8 mouse cellular contexts compared by ENCODE assay signal in the genomic region with DNA sequence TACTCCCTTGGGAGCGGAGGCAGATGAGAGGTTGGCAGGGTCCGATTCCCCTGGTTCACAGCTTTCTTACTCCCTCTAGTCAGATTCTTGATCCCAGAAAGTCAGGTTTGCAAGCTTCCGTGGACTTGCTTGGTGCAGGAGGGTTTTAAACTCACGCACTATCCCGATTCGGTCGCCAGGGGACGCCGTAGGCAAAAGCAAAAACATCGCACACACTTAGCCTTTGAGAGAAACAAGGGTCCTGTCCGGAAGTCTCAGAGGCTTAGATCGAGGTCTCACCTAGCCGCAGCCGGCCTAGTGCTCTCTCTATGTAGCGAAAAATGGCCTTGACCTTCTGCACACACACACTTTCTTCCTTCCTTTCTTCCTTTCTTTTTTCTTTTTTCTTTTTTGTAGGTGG. TPM values are rescaled to one million over a fixed set of nuclear protein-coding genes. Genes with fewer than 3 reads are reported as not detected.
DNase-seq lines count a peak whose midpoint lies in the region; ATAC-seq and TF ChIP-seq lines count a peak whose summit lies in the region.

No protein-coding gene starts in this region.

- peaks cover 17% of the 10 kb centered on the region for H3K4me1 ChIP-seq in G1E (ENCODE audit: insufficient read depth, low read depth, low read length)

- H3K27ac ChIP-seq in left cerebral cortex, adult 2 months: no peak overlapping the region

- no peaks in the 10 kb centered on the region for H3K36me3 ChIP-seq in G1E (replicated peaks)

- peaks cover 4% of the 10 kb centered on the region for H3K9me3 ChIP-seq in G1E (replicated peaks)

- no peak for ATAC-seq in G1E (ENCODE audit: extremely low read depth, insufficient number of reproducible peaks, low FRiP score, poor library complexity, severe bottlenecking)
- ATAC-seq in monocyte, adult 5-6 weeks (replicated peaks; ENCODE audit: insufficient number of reproducible peaks, low FRiP score, low TSS enrichment, poor library complexity, severe bottlenecking): peak; percentile 42
- ATAC-seq in erythroid progenitor cell, adult 5-6 weeks (replicated peaks; ENCODE audit: low FRiP score, poor library complexity, severe bottlenecking): no peak

- intact Hi-C loops in left cerebral cortex, adult 2 months (cut with DNase I): loop anchor here (1.0 kb wide), 2 partner anchors 35 to 99 kb away; no protein-coding TSS in a partner anchor
- intact Hi-C loops in gastrocnemius, postnatal 36 days (cut with DNase I): loop anchor here (2.0 kb wide), 1 partner anchor 99 kb away; no protein-coding TSS in a partner anchor

- no peak overlapping the region for H3K4me3 ChIP-seq in left cerebral cortex, adult 2 months
- H3K4me3 ChIP-seq in G1E (ENCODE audit: low read depth, low read length): no peak overlapping the region

- TF ChIP-seq CTCF in left cerebral cortex, adult 2 months (IDR thresholded peaks at IDR 0.05): peak; percentile 81
- TF ChIP-seq CTCF in G1E (IDR thresholded peaks at IDR 0.05; ENCODE audit: low read depth, low read length): peak; percentile 68

- no peak for DNase-seq in left cerebral cortex, adult 2 months (ENCODE audit: extremely low spot score in 1 of 2, low spot score in 2 of 2)
- DNase-seq in left cerebral cortex, adult 9 months (ENCODE audit: low spot score in 2 of 2): no peak
- peak; percentile 43 for DNase-seq in G1E (ENCODE audit: low spot score)
- DNase-seq in c-Kit-positive CD71-positive TER-119-negative erythroid progenitor cells, embryonic 14.5 days (ENCODE audit: low read depth): peak; percentile 70
- peak; percentile 40 to 65 for DNase-seq in gastrocnemius, postnatal 36 days
- DNase-seq in layer of hippocampus, postnatal 14 days (ENCODE audit: low spot score in 2 of 2): peak; percentile 55 to 58

- H3K27me3 ChIP-seq in G1E (ENCODE audit: insufficient read depth, low read length): peaks cover 52% of the 10 kb centered on the region

RNA-seq across cellular contexts. Expression of a gene that starts 2.7 kb away (rescaled TPM):
- not detected for total RNA-seq in left cerebral cortex, adult 2 months (2021)
- total RNA-seq in G1E (2014; fragmentation: Nextera tagmentation): not detected in 2 replicates
- total RNA-seq in G1E (2017): not detected in 2 replicates
- polyA plus RNA-seq in G1E (2012): not detected in 2 replicates
- under 1 TPM in 1 of 2 experiments, not detected in 1; 0.15 TPM for total RNA-seq in gastrocnemius, postnatal 36 days (2021)
- under 1 TPM in 1 of 2 experiments, not detected in 1; 0.35 TPM for total RNA-seq in layer of hippocampus, postnatal 14 days (2021)
- total RNA-seq in monocyte, adult 5-6 weeks (2017): 0.29 TPM in 1 of 3 replicates, not detected in the others
- total RNA-seq in erythroid progenitor cell, adult 5-6 weeks (2015; ENCODE audit: low replicate concordance): not detected in 2 replicates
- total RNA-seq in erythroid progenitor cell, adult 5-6 weeks (2017; ENCODE audit: low replicate concordance): not detected in 2 replicates

RNA-seq across cellular contexts. Expression of a gene that starts 5.0 kb away (rescaled TPM):
- under 1 TPM in 1 of 2 experiments, not detected in 1; 0.11 TPM for total RNA-seq in left cerebral cortex, adult 2 months (2021)
- total RNA-seq in G1E (2014; fragmentation: Nextera tagmentation): not detected in 2 replicates
- not detected in 2 replicates for total RNA-seq in G1E (2017)
- polyA plus RNA-seq in G1E (2012): not detected in 2 replicates
- under 1 TPM; 0.10 TPM for total RNA-seq in gastrocnemius, postnatal 36 days (2021)
- total RNA-seq in layer of hippocampus, postnatal 14 days (2021): under 1 TPM; 0.12 to 0.21 TPM
- not detected in 3 replicates for total RNA-seq in monocyte, adult 5-6 weeks (2017)
- total RNA-seq in erythroid progenitor cell, adult 5-6 weeks (2015; ENCODE audit: low replicate concordance): not detected in 2 replicates
- total RNA-seq in erythroid progenitor cell, adult 5-6 weeks (2017; ENCODE audit: low replicate concordance): not detected in 2 replicates

RNA-seq across cellular contexts. Expression of a gene that starts 7.3 kb away (rescaled TPM):
- 100 to 1,000 TPM; 108 to 109 TPM for total RNA-seq in left cerebral cortex, adult 2 months (2021)
- total RNA-seq in G1E (2014; fragmentation: Nextera tagmentation): not detected in 2 replicates
- 0.12 and 0.33 TPM in 2 replicates for total RNA-seq in G1E (2017)
- not detected in 2 replicates for polyA plus RNA-seq in G1E (2012)
- total RNA-seq in gastrocnemius, postnatal 36 days (2021): 10 to 100 TPM; 55.9 to 77.1 TPM
- total RNA-seq in layer of hippocampus, postnatal 14 days (2021): 100 to 1,000 TPM in 1 of 2 experiments, 10 to 100 TPM in 1; 90.9 to 101 TPM
- 0.53 to 1.2 TPM (median 0.76 TPM) in 3 replicates for total RNA-seq in monocyte, adult 5-6 weeks (2017)
- 1.1 and 1.7 TPM in 2 replicates for total RNA-seq in erythroid progenitor cell, adult 5-6 weeks (2015; ENCODE audit: low replicate concordance)
- not detected in 2 replicates for total RNA-seq in erythroid progenitor cell, adult 5-6 weeks (2017; ENCODE audit: low replicate concordance)

RNA-seq across cellular contexts. Expression of a gene that starts 18.7 kb away (rescaled TPM):
- total RNA-seq in left cerebral cortex, adult 2 months (2021): 10 to 100 TPM; 37.2 to 37.6 TPM
- total RNA-seq in G1E (2014; fragmentation: Nextera tagmentation) (40.4 and 41.4 TPM in 2 replicates), G1E (2017) (56.2 and 75.9 TPM in 2 replicates)
- 132 and 166 TPM in 2 replicates for polyA plus RNA-seq in G1E (2012)
- total RNA-seq in gastrocnemius, postnatal 36 days (2021): 10 to 100 TPM; 20.8 to 24.8 TPM
- 10 to 100 TPM; 33.8 to 36.2 TPM for total RNA-seq in layer of hippocampus, postnatal 14 days (2021)
- total RNA-seq in monocyte, adult 5-6 weeks (2017): 13.9 to 34.3 TPM (median 20.5 TPM) in 3 replicates
- total RNA-seq in erythroid progenitor cell, adult 5-6 weeks (2015; ENCODE audit: low replicate concordance): 7.6 and 9.6 TPM in 2 replicates
- total RNA-seq in erythroid progenitor cell, adult 5-6 weeks (2017; ENCODE audit: low replicate concordance): 2.1 and 4.5 TPM in 2 replicates

RNA-seq across cellular contexts. Expression of a gene that starts 24.1 kb away (rescaled TPM):
- 1 to 10 TPM; 3.5 to 4.0 TPM for total RNA-seq in left cerebral cortex, adult 2 months (2021)
- total RNA-seq in G1E (2014; fragmentation: Nextera tagmentation): 6.3 and 8.0 TPM in 2 replicates
- 6.4 and 7.6 TPM in 2 replicates for total RNA-seq in G1E (2017)
- polyA plus RNA-seq in G1E (2012): 44.0 and 59.6 TPM in 2 replicates
- 1 to 10 TPM; 7.6 to 9.9 TPM for total RNA-seq in gastrocnemius, postnatal 36 days (2021)
- 1 to 10 TPM; 3.4 to 5.5 TPM for total RNA-seq in layer of hippocampus, postnatal 14 days (2021)
- total RNA-seq in monocyte, adult 5-6 weeks (2017): 25.5 to 51.2 TPM (median 32.9 TPM) in 3 replicates
- total RNA-seq in erythroid progenitor cell, adult 5-6 weeks (2015; ENCODE audit: low replicate concordance): 7.6 TPM in 1 of 2 replicates, not detected in the other
- 15.1 and 28.2 TPM in 2 replicates for total RNA-seq in erythroid progenitor cell, adult 5-6 weeks (2017; ENCODE audit: low replicate concordance)

Comparison
In these comparisons a context has a peak if more than half of its experiments do, and no peak if none do; other contexts are left out.
1. DNase-seq: peak in G1E (single experiment), c-Kit-positive CD71-positive TER-119-negative erythroid progenitor cells, embryonic 14.5 days (single experiment), gastrocnemius, postnatal 36 days (2 of 2) and layer of hippocampus, postnatal 14 days (2 of 2); none in left cerebral cortex, adult 2 months (0 of 2) and left cerebral cortex, adult 9 months (0 of 2).
2. RNA of a gene that starts 7.3 kb away (total RNA-seq): 108 to 109 TPM in left cerebral cortex, adult 2 months, 90.9 to 101 TPM in layer of hippocampus, postnatal 14 days and 55.9 to 77.1 TPM in gastrocnemius, postnatal 36 days; 1.1 to 1.7 TPM in erythroid progenitor cell, adult 5-6 weeks, 0.53 to 1.2 TPM in monocyte, adult 5-6 weeks and 0.12 to 0.33 TPM in G1E; every median in the first group is over 10 times any median in the second.